Mouse (Mus musculus) T-helper 2 cell (primary cell): ENCODE data around the gene Ppfia4.
"Not testable (repeated sequence)": the region's sequence is repeated elsewhere in the genome, so short reads cannot be mapped to it uniquely, and the experiment has no call there.

Experiments
- in situ Hi-C: fragments of 300-600 bp; cut with MboI, MseI; formaldehyde crosslinking; loops from one replicate; pipeline ENCODE4 v1.15.1; 2025; ENCODE audit warnings: high pct_unique_total_duplicates

Ppfia4 gene

GRCm38 (mm10) chr1:134274483-134274920 is 58.2 kb downstream of the Ppfia4 start:
- in situ Hi-C loops = no loop called here

DNA sequence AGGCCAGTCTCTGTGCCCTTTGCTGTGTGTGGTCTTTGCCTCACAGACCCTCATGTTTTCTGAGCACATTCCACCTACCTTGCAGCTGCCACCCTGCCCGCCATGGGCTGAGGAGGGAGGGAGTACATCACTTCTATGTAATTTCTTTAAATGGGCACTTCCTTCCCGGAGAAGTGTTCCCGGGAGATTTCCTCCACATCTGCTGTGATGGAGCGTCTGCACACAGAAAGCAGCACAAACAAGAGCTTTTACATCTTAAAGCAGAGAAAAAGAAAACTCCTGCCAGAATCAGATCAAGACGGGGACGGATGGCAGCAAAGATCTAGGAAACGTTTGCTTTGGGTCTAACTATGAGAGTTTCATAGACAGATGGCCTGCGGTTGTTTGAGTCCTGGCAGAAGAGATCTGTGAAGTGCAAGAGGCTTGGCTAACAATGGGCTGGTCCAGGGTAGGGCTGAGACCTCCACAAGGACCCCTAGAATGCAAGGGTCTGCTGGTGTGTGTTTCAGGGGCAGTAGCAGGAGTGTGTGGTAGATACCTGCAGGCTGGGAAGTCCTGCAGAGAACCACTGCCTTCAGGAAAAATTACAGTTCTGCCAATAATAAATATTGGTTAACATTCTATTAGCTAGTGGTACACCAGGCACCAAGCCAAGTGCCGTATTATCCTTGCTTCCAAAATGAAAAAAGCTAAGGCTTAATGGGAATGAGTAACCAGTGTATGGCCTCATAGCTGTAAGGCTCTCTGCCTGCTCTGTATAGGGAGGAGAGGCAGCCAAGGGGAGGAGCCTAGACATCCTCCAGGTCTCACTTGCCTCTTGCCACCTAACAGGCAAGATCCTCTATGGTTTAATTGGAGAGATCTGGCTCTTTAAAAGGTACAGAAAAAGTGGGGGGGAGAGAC is 59.0 kb downstream of the Ppfia4 start:
- in situ Hi-C loops = no loop called here

DNA sequence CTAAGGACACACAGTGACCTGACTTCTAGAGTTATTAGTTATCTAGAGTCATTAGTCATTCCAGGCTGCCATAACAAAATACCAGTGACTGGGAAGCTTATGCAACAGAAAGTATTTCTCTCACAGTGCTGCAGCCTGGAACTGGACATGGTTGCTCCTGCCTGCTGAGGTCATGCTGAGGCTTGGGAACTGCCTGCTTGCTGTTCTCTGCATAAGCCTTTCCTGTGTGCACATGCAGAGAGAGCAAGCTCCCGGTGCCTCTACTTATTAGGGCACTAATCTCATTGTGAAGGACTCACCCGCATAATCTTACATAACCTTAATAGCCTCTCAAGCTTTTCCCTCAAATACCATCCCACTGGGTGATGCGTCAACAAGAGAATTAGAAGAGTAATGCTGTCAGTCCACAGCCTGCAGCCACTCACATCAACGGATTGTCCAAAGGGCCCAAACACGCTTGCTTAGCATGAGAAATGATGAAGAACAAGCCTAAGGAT is 59.9 kb downstream of the Ppfia4 start:
- in situ Hi-C loops = no loop called here

DNA sequence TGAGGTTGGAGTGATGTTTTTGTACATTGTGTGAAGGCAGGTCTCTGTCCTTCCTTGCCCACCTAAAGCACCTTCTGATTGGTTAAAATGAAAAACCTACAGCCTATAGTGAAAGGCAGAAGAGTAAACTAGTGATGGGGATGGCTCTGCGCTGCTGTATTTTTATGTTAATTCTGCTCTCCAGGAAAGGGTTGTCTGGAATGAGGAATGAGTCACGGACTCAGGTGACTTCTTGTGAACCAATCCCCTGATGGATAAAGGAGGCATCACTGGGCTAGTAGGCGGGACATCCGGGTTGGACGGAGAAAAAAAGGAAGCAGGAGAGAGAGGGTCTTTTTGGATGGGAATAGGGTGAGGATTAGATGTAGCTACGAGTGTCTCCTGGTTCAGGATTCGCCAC is 62.7 kb downstream of the Ppfia4 start:
- in situ Hi-C loops = no loop called here

DNA sequence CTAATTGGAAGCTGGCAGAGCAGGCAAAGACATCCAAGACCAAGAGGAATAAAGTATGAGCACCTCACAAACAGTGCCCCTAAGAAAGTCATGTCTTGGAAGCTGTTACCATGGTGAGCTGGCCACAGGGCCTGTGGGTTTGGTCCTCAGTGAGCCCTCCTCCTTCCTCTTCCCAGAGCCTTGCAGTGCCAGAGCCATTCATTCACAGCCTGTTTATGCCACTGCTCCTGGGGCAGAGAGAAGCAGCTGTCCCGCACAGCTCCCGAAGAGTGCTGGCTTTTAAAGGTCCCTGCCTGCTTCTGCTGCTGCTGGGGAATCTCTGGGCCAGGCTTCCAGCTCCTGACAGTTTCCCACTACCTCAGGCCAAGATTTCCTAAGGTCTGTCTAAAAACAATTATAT is 66.9 kb downstream of the Ppfia4 start:
- in situ Hi-C loops = no loop called here

DNA sequence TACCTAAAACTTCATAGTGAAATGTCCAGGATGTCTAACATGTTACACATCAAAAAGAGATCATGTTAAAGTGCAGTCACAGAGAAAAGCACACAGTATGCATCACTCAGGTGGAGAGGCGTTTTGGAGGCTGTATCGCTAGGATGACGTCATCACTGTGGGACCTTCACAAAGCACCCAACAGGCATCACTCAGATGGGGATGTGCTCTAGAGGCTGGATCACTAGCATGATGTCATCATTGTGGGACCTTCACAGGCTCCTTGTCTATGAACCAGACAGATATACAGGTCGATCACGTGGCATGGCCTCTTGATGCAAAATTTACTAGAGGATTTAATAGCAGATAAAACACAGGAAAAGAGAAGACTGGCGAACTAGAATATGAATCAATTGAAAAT is 68.4 kb downstream of the Ppfia4 start:
- in situ Hi-C loops = no loop called here

DNA sequence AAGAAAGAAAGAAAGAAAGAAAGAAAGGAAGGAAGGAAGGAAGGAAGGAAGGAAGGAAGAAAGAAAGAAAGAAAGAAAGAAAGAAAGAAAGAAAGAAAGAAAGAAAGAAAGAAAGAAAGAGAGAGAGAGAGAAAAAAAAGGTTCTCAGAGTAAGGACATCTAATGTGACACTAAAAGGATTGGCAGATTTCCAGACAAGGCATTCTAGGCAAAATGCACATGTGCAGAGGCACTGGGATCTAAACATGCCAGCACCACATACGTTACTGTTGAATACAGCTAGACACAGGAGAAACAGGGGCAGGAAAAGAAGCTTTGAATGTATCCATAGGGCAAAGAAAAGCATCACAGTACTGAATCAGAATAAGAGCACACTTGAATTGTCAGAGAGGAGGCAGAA is 83.0 kb downstream of the Ppfia4 start:
- in situ Hi-C loops = not testable (repeated sequence)
